Mouse (Mus musculus): ENCODE measurements around the gene Dynll1. TPM values are rescaled to one million over a fixed set of nuclear protein-coding genes. Genes with fewer than 3 reads are reported as not detected.
"Not testable (repeated sequence)": the region's sequence is repeated elsewhere in the genome, so short reads cannot be mapped to it uniquely, and the experiment has no call there.

Gene Dynll1
- total and polyA plus RNA-seq, 3 experiments: 45.1 to 347 (median 220) TPM

DNA sequence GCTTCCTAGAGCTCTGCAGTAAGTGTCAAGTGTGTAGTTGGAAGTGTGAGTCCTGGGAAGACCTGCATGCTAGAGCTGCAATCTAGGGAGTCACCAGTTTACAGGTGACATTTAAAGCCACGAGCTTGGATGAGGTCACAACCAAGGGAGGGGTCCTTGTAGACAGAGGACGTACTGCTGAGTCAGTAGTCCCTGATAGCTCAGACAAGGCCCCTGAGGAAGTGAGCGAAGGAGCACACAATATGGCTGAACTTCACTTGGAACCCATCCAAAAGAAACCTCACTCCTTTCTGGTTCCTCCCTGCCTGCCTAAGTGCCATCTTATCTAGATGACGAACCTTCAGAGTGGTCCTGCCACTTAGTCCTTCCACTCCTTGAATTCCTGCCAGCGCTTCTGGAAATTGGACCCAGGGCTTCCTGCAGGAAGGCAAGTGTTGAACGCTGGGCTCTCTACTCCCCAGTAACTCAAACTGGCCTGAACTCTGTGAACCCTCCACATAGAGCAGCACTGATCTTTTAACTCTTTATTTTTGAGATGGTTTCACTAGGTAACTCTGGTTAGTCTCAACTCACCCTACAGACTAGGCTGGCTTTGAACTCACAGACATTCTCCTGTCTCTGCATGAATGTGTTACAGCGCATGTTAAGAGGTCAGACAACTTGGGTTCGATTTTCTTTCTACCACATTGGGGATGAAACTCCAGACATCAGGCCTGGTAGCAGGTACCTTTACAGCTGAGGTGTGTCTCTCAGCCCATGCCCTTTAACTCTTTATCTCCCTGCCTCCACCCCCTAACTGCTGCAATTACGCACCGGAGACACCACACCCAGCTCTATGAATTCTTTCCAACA lies 12.2 kb upstream of the Dynll1 start:
- DNase-seq: no peak

- DNase-seq: no peak
These were observed 11.6 kb upstream of the Dynll1 start for GRCm38 (mm10) chr5:115312354-115312753.

- DNase-seq: not testable (repeated sequence)
These were observed 1.4 kb upstream of the Dynll1 start for GRCm38 (mm10) chr5:115302190-115302589.

GRCm38 (mm10) chr5:115301615-115302014 lies 816 bp upstream of the Dynll1 start:
- DNase-seq: no peak

GRCm38 (mm10) chr5:115300035-115300744 lies 609 bp downstream of the Dynll1 start:
- DNase-seq: peak; percentile 82

DNA sequence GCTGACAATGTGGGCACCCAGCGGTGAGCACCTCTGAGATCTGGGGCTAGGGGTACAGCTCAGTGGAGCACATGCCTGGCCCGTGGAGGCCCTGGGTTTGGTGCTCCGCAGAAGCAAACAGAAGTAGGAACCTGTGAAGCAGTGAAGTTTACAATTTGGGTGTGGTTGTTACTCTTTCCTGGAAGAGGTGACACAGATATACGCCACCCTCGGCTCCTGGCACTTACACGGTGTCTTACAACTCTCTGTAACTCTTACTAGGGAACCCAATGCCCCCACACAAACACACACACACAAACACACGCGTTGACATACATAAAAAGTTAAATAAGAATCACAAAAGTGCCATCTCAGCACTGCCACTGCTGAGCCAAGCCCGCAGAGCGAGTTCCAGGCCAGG lies 4.5 kb downstream of the Dynll1 start:
- DNase-seq: no peak

DNA sequence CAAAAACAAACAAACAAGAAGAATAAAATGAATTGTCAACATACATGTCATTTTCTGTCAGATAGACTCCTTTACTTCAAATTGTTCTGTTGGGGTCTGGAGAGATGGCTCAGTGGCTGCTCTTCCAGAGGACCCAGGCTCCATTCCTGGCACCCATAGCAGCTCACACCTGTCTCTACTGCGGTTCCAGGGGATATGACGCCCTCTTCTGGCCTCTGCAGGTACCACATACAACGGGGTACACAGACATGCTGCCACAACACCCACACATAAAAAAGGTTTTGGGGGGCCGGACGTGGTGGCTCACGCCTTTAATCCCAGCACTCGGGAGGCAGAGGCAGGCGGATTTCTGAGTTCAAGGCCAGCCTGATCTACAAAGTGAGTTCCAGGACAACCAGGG lies 6.6 kb downstream of the Dynll1 start:
- no peak for DNase-seq

DNA sequence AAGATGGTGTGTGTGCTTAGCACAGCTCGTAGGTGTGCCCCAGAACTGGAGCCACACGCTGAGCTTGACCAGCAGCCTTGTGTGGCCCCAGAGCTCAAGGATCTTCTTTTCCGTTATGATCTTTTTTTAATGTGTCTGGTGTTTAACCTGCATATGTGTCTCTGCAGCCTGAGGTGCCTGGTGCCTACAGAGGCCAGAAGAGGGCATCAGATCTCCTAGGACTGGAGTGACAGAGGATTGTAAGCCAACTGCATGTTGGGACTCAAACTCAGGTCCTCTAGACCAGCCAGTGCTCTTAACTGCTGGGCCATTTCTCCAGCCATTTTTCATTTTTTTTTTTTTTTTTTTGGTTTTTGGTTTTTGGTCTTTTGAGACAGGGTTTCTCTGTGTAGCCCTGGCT lies 16.1 kb downstream of the Dynll1 start:
- DNase-seq: peak; percentile 45

DNA sequence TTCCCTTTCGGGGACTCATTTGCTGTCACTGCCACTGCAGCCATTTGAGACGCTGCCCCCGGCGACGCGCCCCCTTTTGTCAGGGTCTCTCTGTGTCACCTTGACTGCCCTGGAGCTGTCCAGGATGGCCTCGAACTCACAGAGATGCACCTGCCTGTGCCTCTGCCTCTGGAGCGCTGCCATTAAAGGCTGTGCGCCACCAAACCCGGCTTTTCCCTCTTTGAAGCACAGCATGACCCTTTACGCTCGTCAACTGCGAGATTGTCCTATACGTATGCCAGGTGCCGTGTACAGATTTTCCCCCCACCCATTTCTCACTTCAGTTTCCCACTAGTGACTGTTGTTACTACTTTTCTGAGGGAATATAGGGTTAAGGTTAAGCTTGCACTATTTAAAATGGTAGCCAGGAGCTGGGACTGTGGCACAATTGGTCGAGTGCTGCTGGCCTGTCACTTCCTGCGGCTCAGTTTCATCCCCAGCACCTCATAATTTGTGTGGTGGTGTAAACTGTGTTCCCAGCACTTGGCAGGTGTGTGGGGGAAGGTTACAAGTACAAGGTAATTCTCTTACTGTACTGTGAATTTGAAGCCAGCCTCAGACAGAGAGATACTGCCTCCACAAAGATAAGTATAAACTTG lies 20.6 kb downstream of the Dynll1 start:
- DNase-seq: no peak

DNA sequence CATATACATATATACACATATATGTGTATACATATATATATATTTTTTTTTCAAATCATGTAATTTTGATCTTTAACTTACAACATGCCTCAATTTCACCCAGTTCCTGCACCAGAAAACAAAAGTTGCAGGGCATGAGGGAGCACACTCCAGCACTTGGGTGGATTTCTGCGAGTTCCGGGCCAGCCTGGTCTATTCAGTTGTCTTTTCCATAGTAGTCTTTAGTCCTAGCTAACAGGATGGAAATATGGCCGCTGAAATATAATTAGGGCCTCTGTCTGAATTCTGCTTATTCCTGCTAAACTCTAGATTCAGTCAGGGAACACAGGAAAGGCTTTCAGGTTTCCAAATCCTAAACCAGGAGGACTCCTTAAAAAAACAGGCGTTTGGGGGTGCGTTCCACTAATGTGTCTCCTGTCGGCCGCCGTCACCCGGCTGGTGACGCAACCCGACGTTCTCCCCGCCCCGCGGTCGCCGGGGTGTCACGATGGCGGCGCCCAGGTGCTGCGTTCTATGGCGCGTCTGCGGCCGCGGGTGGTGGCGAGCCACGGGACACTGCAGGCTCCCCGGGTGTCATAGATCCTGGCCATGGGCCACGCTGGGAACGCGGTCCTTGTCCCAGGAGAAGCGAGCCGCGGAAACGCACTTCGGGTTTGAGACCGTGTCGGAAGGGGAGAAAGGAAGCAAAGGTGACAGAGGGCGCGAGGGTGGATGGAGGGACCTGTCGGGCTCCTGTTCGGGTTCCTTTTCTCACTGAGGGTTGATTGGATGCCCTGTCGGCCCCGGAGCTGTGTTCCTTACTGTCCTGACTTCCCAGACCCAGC lies 21.4 kb downstream of the Dynll1 start, which contains the start of gene Coq5:
Gene Coq5, plus strand, starts transcription at position 441 of the 824 bp plus-strand sequence.
- peak; percentile 92 for DNase-seq

- DNase-seq: no peak
These were observed 22.0 kb downstream of the Dynll1 start for GRCm38 (mm10) chr5:115278785-115279184.

DNA sequence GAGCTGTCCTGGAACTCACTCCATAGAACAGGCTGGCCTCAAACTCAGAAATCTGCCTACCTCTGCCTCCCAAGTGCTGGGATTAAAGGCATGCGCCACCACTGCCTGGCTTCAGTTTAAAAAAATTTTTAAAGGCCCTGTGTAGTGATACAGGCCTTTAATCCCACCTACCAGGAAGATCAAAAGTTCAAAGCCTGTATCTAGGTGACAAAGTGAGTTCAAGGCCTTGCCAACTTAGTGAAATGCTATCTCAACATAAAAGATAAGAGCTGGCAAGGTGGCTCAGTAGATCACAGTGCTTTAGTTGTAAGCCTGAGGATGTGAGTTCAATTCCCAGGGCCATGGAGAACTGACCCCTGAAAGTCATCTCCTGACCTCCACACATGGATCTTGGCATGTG lies 22.7 kb downstream of the Dynll1 start:
- DNase-seq: no peak

- no peak for DNase-seq
These were observed 24.8 kb downstream of the Dynll1 start for GRCm38 (mm10) chr5:115275998-115276397.

GRCm38 (mm10) chr5:115274771-115275170 lies 26.0 kb downstream of the Dynll1 start:
- DNase-seq: peak; percentile 56

- no peak for DNase-seq
These were observed 26.4 kb downstream of the Dynll1 start for GRCm38 (mm10) chr5:115274353-115274752.

DNA sequence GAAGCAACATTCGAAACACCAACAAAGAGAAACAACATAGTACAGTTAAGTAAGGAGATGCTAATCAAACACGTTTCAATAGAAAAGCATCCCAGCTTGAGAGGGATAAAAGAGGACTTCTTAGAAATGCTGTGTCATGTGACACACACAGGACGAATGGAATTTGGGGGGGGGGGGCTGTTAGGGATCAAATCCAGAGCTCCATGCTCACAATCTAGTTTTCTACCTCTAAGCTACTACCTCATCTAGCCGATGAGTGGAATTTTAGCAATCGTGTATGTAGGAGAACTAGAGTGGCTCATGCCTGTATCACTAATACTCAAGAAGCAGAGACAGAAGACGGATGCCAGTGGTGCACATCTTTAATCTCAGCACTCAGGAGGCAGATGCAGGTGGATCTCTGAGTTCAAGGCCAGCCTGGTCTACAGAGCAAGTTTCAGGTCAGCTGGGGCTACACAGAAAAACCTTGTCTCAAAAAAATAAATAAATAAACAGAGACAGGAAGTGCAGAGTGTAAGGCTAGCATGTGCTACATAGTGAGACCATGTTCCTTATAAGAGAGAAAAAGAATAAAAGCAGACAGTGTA lies 27.2 kb downstream of the Dynll1 start:
- DNase-seq: no peak

GRCm38 (mm10) chr5:115272812-115273548 lies 27.8 kb downstream of the Dynll1 start, which contains the start of gene Rnf10:
Rnf10 (minus strand) TSS chr5:115272898.
- DNase-seq: peak; percentile 97

- peak; percentile 69 for DNase-seq
These were observed 28.6 kb downstream of the Dynll1 start for GRCm38 (mm10) chr5:115271931-115272811.

DNA sequence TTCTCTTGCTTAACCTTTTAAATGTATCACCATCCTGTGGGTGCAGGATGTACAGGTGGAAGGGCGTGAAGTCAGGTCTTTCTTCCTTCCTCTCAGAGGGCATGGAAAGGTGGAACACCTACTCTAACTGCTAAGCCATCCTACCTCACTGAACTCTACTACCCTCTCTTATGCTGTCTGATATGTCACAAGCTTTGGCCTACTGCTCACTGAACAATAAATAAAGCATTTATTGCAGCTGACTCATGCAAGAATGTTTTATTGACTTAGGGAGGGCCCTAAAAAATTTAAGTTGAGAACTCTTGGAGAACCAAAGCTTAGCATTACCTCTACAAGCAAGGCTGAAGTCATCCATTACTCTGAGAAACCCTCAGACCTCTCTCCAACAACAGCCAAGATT lies 30.8 kb downstream of the Dynll1 start:
- DNase-seq: no peak

DNA sequence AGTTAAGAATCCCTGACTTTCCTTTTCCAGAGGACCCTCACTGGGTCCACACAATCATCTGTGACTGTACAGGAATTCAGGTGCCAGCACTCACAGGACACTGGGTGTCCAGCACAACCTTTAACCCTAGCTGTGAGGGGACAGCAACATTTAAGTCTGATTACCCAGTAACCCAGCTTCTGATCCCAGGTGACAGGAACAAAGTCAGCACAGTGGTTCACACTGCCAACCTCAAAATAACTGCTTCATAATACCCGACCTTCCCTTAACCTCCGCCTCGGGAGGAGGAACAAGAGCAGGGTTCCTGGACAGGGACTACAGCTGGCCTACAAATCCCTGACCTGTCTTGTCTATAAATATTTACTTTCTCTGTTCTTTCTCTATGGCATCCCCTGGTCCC lies 32.5 kb downstream of the Dynll1 start:
- DNase-seq: no peak

Data from adrenal gland, adult 2 months (tissue).